Mouse (Mus musculus) erythroblast, embryonic 14.5 days (primary cell): ENCODE results near the gene Mthfd2l.

ENCODE experiments used
- GATA1 ChIP-seq: IDR thresholded peaks from 2 replicates; pipeline ENCODE4 v1.6.1; 2012; ENCODE audit warnings: low read length, inconsistent platforms, mixed read lengths
- TAL1 ChIP-seq: IDR thresholded peaks from 3 replicates; pipeline ENCODE4 v1.6.1; 2012; ENCODE audit warnings: low read length, inconsistent platforms, mixed read lengths

DNA sequence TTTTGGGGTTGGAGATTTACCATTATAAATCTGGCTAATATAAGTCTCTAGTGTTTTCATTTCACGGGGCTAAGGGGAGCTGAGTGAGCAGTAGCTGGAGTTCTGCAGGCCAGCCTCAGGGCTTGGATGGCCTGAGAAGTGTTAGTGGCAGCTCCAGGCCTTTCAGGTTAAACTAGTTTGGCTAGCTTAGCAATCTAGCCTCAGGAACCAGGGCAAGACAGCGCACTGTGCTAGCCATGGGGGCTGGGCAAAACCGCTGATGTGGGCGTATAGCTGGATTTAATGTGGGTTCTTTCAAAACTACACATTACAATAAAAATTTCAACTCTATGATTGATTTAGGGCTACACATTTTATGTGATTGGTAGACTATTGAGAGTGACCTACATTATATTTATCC is 8.0 kb upstream of the Mthfd2l start:
- no peak for TF ChIP-seq GATA1
- TF ChIP-seq TAL1, result no peak
